In the genomic region with DNA sequence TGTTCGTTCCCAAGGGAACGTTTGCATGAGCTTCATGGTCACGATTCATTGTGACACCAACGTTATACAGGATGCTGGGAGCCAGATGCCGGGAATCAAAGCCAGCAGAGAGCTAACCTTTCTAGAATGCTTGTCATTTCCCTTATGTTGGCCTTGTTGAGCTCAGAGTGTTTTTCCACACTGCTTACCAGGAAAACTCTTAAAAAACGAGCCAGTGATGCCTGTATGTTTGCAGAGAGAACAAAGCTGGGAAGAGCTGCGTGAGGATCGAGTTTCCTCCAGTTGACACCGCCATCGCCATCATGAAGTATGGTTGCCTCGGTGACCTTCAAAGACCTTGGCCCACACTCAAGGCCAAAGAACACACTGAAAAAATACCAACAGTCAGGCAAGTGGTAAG, we compare ENCODE assay signal across 18 mouse cellular contexts. TPM values are rescaled to one million over a fixed set of nuclear protein-coding genes. Genes with fewer than 3 reads are reported as not detected.
DNase-seq lines count a peak whose midpoint lies in the region; ATAC-seq and TF ChIP-seq lines count a peak whose summit lies in the region.
"Had no signal": no experiment of that assay in that cellular context is flagged by ENCODE, and none has a peak within 500 bp of the region (broad histone marks: within the 10 kb centered on the region; RNA-seq: fewer than 3 reads in every experiment).

No protein-coding gene starts in this region.

- DNase-seq in embryonic facial prominence, embryonic 14.5 days (ENCODE audit: low spot score) = peak; percentile 26
- DNase-seq in embryonic facial prominence, embryonic 10.5 days (ENCODE audit: low spot score) = no peak
- peak; percentile 15 for DNase-seq in lung, embryonic 14.5 days
- no peak for DNase-seq in lung, postnatal 0 days (ENCODE audit: low spot score)
- no peak for DNase-seq in ES-E14 (ENCODE audit: low read depth, low spot score)
- DNase-seq in cerebellum, adult 2 months = no peak
- no peak for DNase-seq in layer of hippocampus, adult 18-20 months (ENCODE audit: low spot score in 2 of 2)
- DNase-seq: cerebellum, adult 8-10 months had no signal

- no peaks in the 10 kb centered on the region for H3K27me3 ChIP-seq in embryonic facial prominence, embryonic 14.5 days (replicated peaks; ENCODE audit: control insufficient read depth, insufficient read depth, low read length)
- H3K27me3 ChIP-seq in embryonic facial prominence, embryonic 10.5 days (replicated peaks; ENCODE audit: low read depth, poor library complexity, severe bottlenecking) = no peaks in the 10 kb centered on the region
- no peaks in the 10 kb centered on the region for H3K27me3 ChIP-seq in lung, embryonic 14.5 days (ENCODE audit: insufficient read depth, low read length)
- no peaks in the 10 kb centered on the region for H3K27me3 ChIP-seq in lung, postnatal 0 days (replicated peaks; ENCODE audit: insufficient read depth, low read length)
- no peaks in the 10 kb centered on the region for H3K27me3 ChIP-seq in kidney, embryonic 16.5 days (ENCODE audit: insufficient read depth, low read length)
- H3K27me3 ChIP-seq in cerebellum, adult 2 months (ENCODE audit: control insufficient read depth, insufficient read depth, low read length) = no peaks in the 10 kb centered on the region
- H3K27me3 ChIP-seq: embryonic facial prominence, embryonic 13.5 days; hindbrain, embryonic 15.5 days; limb, embryonic 15.5 days; Patski had no signal

- no peaks in the 10 kb centered on the region for H3K4me1 ChIP-seq in embryonic facial prominence, embryonic 14.5 days (ENCODE audit: control insufficient read depth, insufficient read depth, low read length)
- H3K4me1 ChIP-seq in embryonic facial prominence, embryonic 10.5 days = 0 out of 2 replicates have a peak, but pooled peaks cover 6% of the 10 kb centered on the region
- H3K4me1 ChIP-seq in lung, embryonic 14.5 days (ENCODE audit: insufficient read depth) = no peaks in the 10 kb centered on the region
- H3K4me1 ChIP-seq in lung, postnatal 0 days (ENCODE audit: insufficient read depth, low read depth, low read length) = no peaks in the 10 kb centered on the region
- H3K4me1 ChIP-seq in ES-E14 (ENCODE audit: control insufficient read depth in 2 of 2, insufficient read depth in 2 of 2, low read length in 2 of 2, poor library complexity in 1 of 2) = peaks cover 5 to 15% of the 10 kb centered on the region in 2 experiments
- 0 out of 2 replicates have a peak, but pooled peaks cover 9% of the 10 kb centered on the region for H3K4me1 ChIP-seq in kidney, embryonic 16.5 days (ENCODE audit: insufficient read depth, low read length)
- H3K4me1 ChIP-seq in cerebellum, adult 2 months (ENCODE audit: control insufficient read depth, insufficient read depth, low read length) = no peaks in the 10 kb centered on the region
- H3K4me1 ChIP-seq: hindbrain, embryonic 15.5 days; limb, embryonic 15.5 days had no signal

- WGBS in embryonic facial prominence, embryonic 14.5 days = 70% methylated on average over 11 of the region's 11 CpGs
- WGBS in embryonic facial prominence, embryonic 10.5 days = 80% methylated on average over 11 of the region's 11 CpGs
- WGBS in lung, embryonic 14.5 days = 55% methylated on average over 11 of the region's 11 CpGs
- WGBS in lung, postnatal 0 days = 41% methylated on average over 11 of the region's 11 CpGs
- WGBS in kidney, embryonic 16.5 days = 26% methylated on average over 11 of the region's 11 CpGs
- WGBS in cerebellum, adult 2 months = 60% methylated on average over 11 of the region's 11 CpGs

- H3K9ac ChIP-seq in embryonic facial prominence, embryonic 14.5 days (ENCODE audit: low read depth, low read length) = no peak overlapping the region
- no peak overlapping the region for H3K9ac ChIP-seq in lung, embryonic 14.5 days
- no peak overlapping the region for H3K9ac ChIP-seq in lung, postnatal 0 days (replicated peaks; ENCODE audit: low read depth)
- H3K9ac ChIP-seq in ES-E14 (ENCODE audit: insufficient read depth, low read depth, low read length, poor library complexity, severe bottlenecking) = no peak overlapping the region
- no peak overlapping the region for H3K9ac ChIP-seq in kidney, embryonic 16.5 days (replicated peaks; ENCODE audit: low read length)
- H3K9ac ChIP-seq: embryonic facial prominence, embryonic 13.5 days; hindbrain, embryonic 15.5 days; limb, embryonic 15.5 days had no signal

- no peaks in the 10 kb centered on the region for H3K36me3 ChIP-seq in embryonic facial prominence, embryonic 14.5 days (ENCODE audit: control insufficient read depth, insufficient read depth, low read length)
- no peaks in the 10 kb centered on the region for H3K36me3 ChIP-seq in embryonic facial prominence, embryonic 10.5 days (replicated peaks)
- no peaks in the 10 kb centered on the region for H3K36me3 ChIP-seq in lung, embryonic 14.5 days (ENCODE audit: insufficient read depth)
- H3K36me3 ChIP-seq in lung, postnatal 0 days (ENCODE audit: insufficient read depth, low read length) = no peaks in the 10 kb centered on the region
- H3K36me3 ChIP-seq in ES-E14 (ENCODE audit: control insufficient read depth, insufficient read depth, low read length, poor library complexity, severe bottlenecking) = no peaks in the 10 kb centered on the region
- H3K36me3 ChIP-seq in kidney, embryonic 16.5 days (ENCODE audit: insufficient read depth, low read length) = no peaks in the 10 kb centered on the region
- H3K36me3 ChIP-seq: embryonic facial prominence, embryonic 13.5 days; hindbrain, embryonic 15.5 days; limb, embryonic 15.5 days had no signal

- no peak overlapping the region for H3K27ac ChIP-seq in embryonic facial prominence, embryonic 14.5 days (replicated peaks; ENCODE audit: low read depth, low read length)
- H3K27ac ChIP-seq in embryonic facial prominence, embryonic 10.5 days (replicated peaks) = no peak overlapping the region
- no peak overlapping the region for H3K27ac ChIP-seq in lung, embryonic 14.5 days (ENCODE audit: low read depth)
- no peak overlapping the region for H3K27ac ChIP-seq in lung, postnatal 0 days (ENCODE audit: low read length)
- H3K27ac ChIP-seq in ES-E14 (ENCODE audit: insufficient read depth, low read depth, low read length, poor library complexity, severe bottlenecking) = peak overlapping the region; percentile 15; the same call in 1 of the 2 replicates
- H3K27ac ChIP-seq in kidney, embryonic 16.5 days (ENCODE audit: low read length) = no peak overlapping the region
- H3K27ac ChIP-seq in cerebellum, adult 2 months (ENCODE audit: insufficient read depth, low read length) = no peak overlapping the region
- H3K27ac ChIP-seq: embryonic facial prominence, embryonic 13.5 days; hindbrain, embryonic 15.5 days; limb, embryonic 15.5 days; stomach, postnatal 0 days had no signal

- H3K4me2 ChIP-seq in embryonic facial prominence, embryonic 14.5 days (ENCODE audit: low read depth, low read length) = no peak overlapping the region
- no peak overlapping the region for H3K4me2 ChIP-seq in lung, embryonic 14.5 days
- H3K4me2 ChIP-seq in lung, postnatal 0 days (replicated peaks; ENCODE audit: low read depth, low read length) = no peak overlapping the region
- no peak overlapping the region for H3K4me2 ChIP-seq in kidney, embryonic 16.5 days (replicated peaks; ENCODE audit: low read depth, low read length)
- H3K4me2 ChIP-seq: embryonic facial prominence, embryonic 13.5 days; hindbrain, embryonic 15.5 days; limb, embryonic 15.5 days had no signal

- no peaks in the 10 kb centered on the region for H3K9me3 ChIP-seq in embryonic facial prominence, embryonic 14.5 days (ENCODE audit: control insufficient read depth, low read length)
- H3K9me3 ChIP-seq in embryonic facial prominence, embryonic 10.5 days = no peaks in the 10 kb centered on the region
- H3K9me3 ChIP-seq in lung, embryonic 14.5 days (ENCODE audit: low read depth, low read length) = no peaks in the 10 kb centered on the region
- no peaks in the 10 kb centered on the region for H3K9me3 ChIP-seq in lung, postnatal 0 days (ENCODE audit: low read length)
- H3K9me3 ChIP-seq in ES-E14 (ENCODE audit: control insufficient read depth, insufficient read depth, low read depth, low read length) = no peaks in the 10 kb centered on the region
- no peaks in the 10 kb centered on the region for H3K9me3 ChIP-seq in kidney, embryonic 16.5 days (ENCODE audit: low read length)
- H3K9me3 ChIP-seq: embryonic facial prominence, embryonic 13.5 days; hindbrain, embryonic 15.5 days; limb, embryonic 15.5 days had no signal

- TF ChIP-seq POLR2A in cerebellum, adult 2 months (IDR thresholded peaks at IDR 0.05; ENCODE audit: borderline replicate concordance, insufficient read depth, low read length) = no peak

- no peak for ATAC-seq in embryonic facial prominence, embryonic 14.5 days (ENCODE audit: low read depth)
- no peak for ATAC-seq in lung, embryonic 14.5 days (ENCODE audit: insufficient read depth)
- no peak for ATAC-seq in lung, postnatal 0 days
- ATAC-seq in kidney, embryonic 16.5 days (ENCODE audit: low FRiP score, low TSS enrichment) = peak; percentile 46; the same call in 1 of the 2 replicates
- ATAC-seq: activated CD4-positive, CD25-positive, alpha-beta regulatory T cell, adult 4 months; intestine, postnatal 0 days; midbrain, embryonic 16.5 days; Patski had no signal

- in situ Hi-C loops in ES-E14 (cut with MboI; ENCODE audit: low sequenced_read_pairs in 2 of 2, unreplicated experiment in 2 of 2) = no loop called here

- no peak for TF ChIP-seq EP300 in lung, postnatal 0 days (IDR thresholded peaks at IDR 0.05)

- TF ChIP-seq CTCF in lung, embryonic 14.5 days (IDR thresholded peaks at IDR 0.05; ENCODE audit: low read depth) = no peak
- TF ChIP-seq CTCF in lung, postnatal 0 days (IDR thresholded peaks at IDR 0.05) = no peak
- no peak for TF ChIP-seq CTCF in cerebellum, adult 2 months (IDR thresholded peaks at IDR 0.05; ENCODE audit: borderline replicate concordance, insufficient read depth, low read depth, low read length)

- no peak overlapping the region for H3K4me3 ChIP-seq in embryonic facial prominence, embryonic 14.5 days (ENCODE audit: low read depth, low read length)
- no peak overlapping the region for H3K4me3 ChIP-seq in embryonic facial prominence, embryonic 10.5 days
- H3K4me3 ChIP-seq in lung, embryonic 14.5 days (ENCODE audit: low read depth, low read length) = no peak overlapping the region
- H3K4me3 ChIP-seq in lung, postnatal 0 days (ENCODE audit: low read depth, low read length) = no peak overlapping the region
- no peak overlapping the region for H3K4me3 ChIP-seq in ES-E14 (ENCODE audit: insufficient read depth in 1 of 2, low read depth in 1 of 2, low read length in 2 of 2, poor library complexity in 1 of 2, severe bottlenecking in 1 of 2)
- no peak overlapping the region for H3K4me3 ChIP-seq in kidney, embryonic 16.5 days (ENCODE audit: low read length)
- no peak overlapping the region for H3K4me3 ChIP-seq in cerebellum, adult 2 months (replicated peaks; ENCODE audit: insufficient read depth, low read depth, low read length)
- H3K4me3 ChIP-seq: embryonic facial prominence, embryonic 13.5 days; hindbrain, embryonic 15.5 days; limb, embryonic 15.5 days had no signal

RNA-seq across cellular contexts. Expression of gene Gramd1a, which starts 6.6 kb away (rescaled TPM):
- 65.4 and 65.7 TPM in 2 replicates for polyA plus RNA-seq in embryonic facial prominence, embryonic 14.5 days (2014; fragmentation: Nextera tagmentation; extraction: Ambion mirVana)
- polyA plus RNA-seq in embryonic facial prominence, embryonic 10.5 days (2016; fragmentation: Nextera tagmentation; extraction: Ambion mirVana) = 96.1 and 102 TPM in 2 replicates
- 56.7 and 67.2 TPM in 2 replicates for polyA plus RNA-seq in lung, embryonic 14.5 days (2014; fragmentation: Nextera tagmentation; extraction: Ambion mirVana)
- 31.7 and 33.8 TPM in 2 replicates for polyA plus RNA-seq in lung, postnatal 0 days (2015; fragmentation: Nextera tagmentation; extraction: Ambion mirVana)
- total RNA-seq in ES-E14 (2012; rRNA removed) = 44.2 and 76.2 TPM in 2 replicates
- polyA plus RNA-seq in kidney, embryonic 16.5 days (2015; fragmentation: Nextera tagmentation; extraction: Ambion mirVana) = 73.3 and 73.4 TPM in 2 replicates
- polyA plus RNA-seq in cerebellum, adult 2 months (2012; rRNA removed) = 148 and 153 TPM in 2 replicates
- total RNA-seq in layer of hippocampus, adult 18-20 months (2021) = 100 to 1,000 TPM; 108 to 115 TPM

RNA-seq across cellular contexts. Expression of gene Scn1b, which starts 35.5 kb away (rescaled TPM):
- polyA plus RNA-seq in embryonic facial prominence, embryonic 14.5 days (2014; fragmentation: Nextera tagmentation; extraction: Ambion mirVana) = 8.5 and 9.4 TPM in 2 replicates
- 1.2 and 1.3 TPM in 2 replicates for polyA plus RNA-seq in embryonic facial prominence, embryonic 10.5 days (2016; fragmentation: Nextera tagmentation; extraction: Ambion mirVana)
- polyA plus RNA-seq in lung, embryonic 14.5 days (2014; fragmentation: Nextera tagmentation; extraction: Ambion mirVana) = 0.93 and 1.3 TPM in 2 replicates
- 4.5 and 4.9 TPM in 2 replicates for polyA plus RNA-seq in lung, postnatal 0 days (2015; fragmentation: Nextera tagmentation; extraction: Ambion mirVana)
- 16.3 and 17.3 TPM in 2 replicates for total RNA-seq in ES-E14 (2012; rRNA removed)
- polyA plus RNA-seq in kidney, embryonic 16.5 days (2015; fragmentation: Nextera tagmentation; extraction: Ambion mirVana) = 1.4 and 1.8 TPM in 2 replicates
- 1,376 and 1,380 TPM in 2 replicates for polyA plus RNA-seq in cerebellum, adult 2 months (2012; rRNA removed)
- total RNA-seq in layer of hippocampus, adult 18-20 months (2021) = 100 to 1,000 TPM; 669 to 714 TPM
- total RNA-seq: megakaryocyte-erythroid progenitor cell, adult 5-6 weeks had no signal
- polyA plus RNA-seq: activated CD4-positive, CD25-positive, alpha-beta regulatory T cell, adult 4 months had no signal

RNA-seq across cellular contexts. Expression of gene Hpn, which starts 47.2 kb away (rescaled TPM):
- 4.4 and 4.9 TPM in 2 replicates for polyA plus RNA-seq in embryonic facial prominence, embryonic 14.5 days (2014; fragmentation: Nextera tagmentation; extraction: Ambion mirVana)
- polyA plus RNA-seq in embryonic facial prominence, embryonic 10.5 days (2016; fragmentation: Nextera tagmentation; extraction: Ambion mirVana) = 4.0 and 4.3 TPM in 2 replicates
- 9.9 and 10.8 TPM in 2 replicates for polyA plus RNA-seq in lung, embryonic 14.5 days (2014; fragmentation: Nextera tagmentation; extraction: Ambion mirVana)
- polyA plus RNA-seq in lung, postnatal 0 days (2015; fragmentation: Nextera tagmentation; extraction: Ambion mirVana) = 19.5 and 20.5 TPM in 2 replicates
- 14.5 and 28.2 TPM in 2 replicates for total RNA-seq in ES-E14 (2012; rRNA removed)
- 72.9 and 77.0 TPM in 2 replicates for polyA plus RNA-seq in kidney, embryonic 16.5 days (2015; fragmentation: Nextera tagmentation; extraction: Ambion mirVana)
- 9.4 and 10.8 TPM in 2 replicates for polyA plus RNA-seq in cerebellum, adult 2 months (2012; rRNA removed)
- total RNA-seq in layer of hippocampus, adult 18-20 months (2021) = 1 to 10 TPM; 4.3 to 7.0 TPM

Comparison
In these comparisons a context has a peak if more than half of its experiments do, and no peak if none do; other contexts are left out.
1. DNase-seq: peak in embryonic facial prominence, embryonic 14.5 days (single experiment) and lung, embryonic 14.5 days (single experiment); none in embryonic facial prominence, embryonic 10.5 days (single experiment), lung, postnatal 0 days (single experiment), ES-E14 (single experiment), cerebellum, adult 2 months (0 of 2) and layer of hippocampus, adult 18-20 months (0 of 2).
2. RNA of gene Scn1b, which starts 35.5 kb away (polyA plus RNA-seq): 1,376 to 1,380 TPM in cerebellum, adult 2 months; 8.5 to 9.4 TPM in embryonic facial prominence, embryonic 14.5 days, 4.5 to 4.9 TPM in lung, postnatal 0 days, 1.4 to 1.8 TPM in kidney, embryonic 16.5 days, 1.2 to 1.3 TPM in embryonic facial prominence, embryonic 10.5 days and 0.93 to 1.3 TPM in lung, embryonic 14.5 days; every median in the first group is over 100 times any median in the second.